Mouse (Mus musculus): ENCODE data around the gene Fcnb. TPM values are rescaled to one million over a fixed set of nuclear protein-coding genes. Genes with fewer than 3 reads are reported as not detected.

Fcnb gene
- polyA plus RNA-seq, 1 experiment from 2014 or later = 0.52 TPM

DNA sequence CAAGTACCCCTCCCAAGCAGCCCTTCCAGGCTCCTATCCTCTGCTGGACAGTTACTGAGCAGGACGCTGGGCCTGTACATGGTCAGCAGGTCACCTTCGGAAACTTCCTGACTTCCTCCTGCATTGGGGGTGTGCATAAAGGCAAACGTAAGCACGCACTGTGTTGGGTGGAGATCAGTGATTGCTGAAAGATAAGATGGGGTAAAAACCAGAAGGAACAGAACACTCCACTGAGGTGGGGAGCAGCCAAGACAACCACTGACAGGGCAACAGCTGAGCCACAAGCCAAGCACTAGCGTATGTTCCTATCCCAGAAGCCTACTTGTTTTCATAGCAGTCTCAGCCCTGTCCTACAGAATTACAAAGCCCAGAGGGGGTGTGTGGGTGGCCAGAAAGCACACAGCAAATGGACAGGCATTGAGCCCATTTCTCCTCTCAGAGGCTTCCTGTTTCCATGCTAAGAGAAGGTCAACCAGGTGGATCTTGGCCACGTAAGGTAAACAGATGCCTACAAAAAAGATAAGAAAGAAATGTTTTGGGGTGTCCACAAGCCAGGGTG lies 12.1 kb upstream of the Fcnb start:
- no peak for DNase-seq (ENCODE audit: low spot score)
- no peak overlapping the region for H3K4me3 ChIP-seq (ENCODE audit: low read depth, low read length)
- no peaks in the 10 kb centered on the region for H3K27me3 ChIP-seq (ENCODE audit: control insufficient read depth, insufficient read depth, low read length)
- ATAC-seq (replicated peaks; ENCODE audit: insufficient number of reproducible peaks, low FRiP score, low TSS enrichment, low read depth) = no peak
- H3K9ac ChIP-seq (replicated peaks; ENCODE audit: low read length) = no peak overlapping the region
- 84% methylated on average over 6 of the region's 6 CpGs for WGBS
- no peaks in the 10 kb centered on the region for H3K4me1 ChIP-seq (ENCODE audit: control insufficient read depth, insufficient read depth, low read length)
- no peaks in the 10 kb centered on the region for H3K36me3 ChIP-seq (replicated peaks; ENCODE audit: control insufficient read depth, insufficient read depth, low read depth, low read length)
- H3K9me3 ChIP-seq (replicated peaks; ENCODE audit: control insufficient read depth, low read length) = no peaks in the 10 kb centered on the region
- no peak overlapping the region for H3K27ac ChIP-seq (replicated peaks; ENCODE audit: low read depth, low read length)
- H3K4me2 ChIP-seq (ENCODE audit: low read depth, low read length) = no peak overlapping the region

DNA sequence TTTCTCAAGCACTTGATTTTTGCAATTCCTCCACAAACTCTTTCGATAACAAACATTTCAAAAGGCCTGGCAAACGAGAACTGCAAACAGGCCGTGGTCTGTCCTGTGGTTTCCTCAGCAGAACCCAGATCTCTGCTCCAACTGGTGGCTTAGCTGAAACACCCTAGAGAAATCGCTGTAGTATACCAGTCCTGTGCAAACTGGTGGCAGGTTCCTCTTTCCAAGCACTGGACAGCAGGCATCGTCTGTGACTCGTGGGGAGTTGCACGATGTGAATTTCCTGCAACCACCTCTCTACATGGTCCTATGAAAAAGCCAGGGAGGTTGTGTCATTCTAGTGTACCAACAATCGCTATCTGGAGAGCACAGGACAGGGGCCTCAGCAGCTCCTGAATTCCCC lies 7.4 kb upstream of the Fcnb start:
- 91% methylated on average over 8 of the region's 8 CpGs for WGBS

DNA sequence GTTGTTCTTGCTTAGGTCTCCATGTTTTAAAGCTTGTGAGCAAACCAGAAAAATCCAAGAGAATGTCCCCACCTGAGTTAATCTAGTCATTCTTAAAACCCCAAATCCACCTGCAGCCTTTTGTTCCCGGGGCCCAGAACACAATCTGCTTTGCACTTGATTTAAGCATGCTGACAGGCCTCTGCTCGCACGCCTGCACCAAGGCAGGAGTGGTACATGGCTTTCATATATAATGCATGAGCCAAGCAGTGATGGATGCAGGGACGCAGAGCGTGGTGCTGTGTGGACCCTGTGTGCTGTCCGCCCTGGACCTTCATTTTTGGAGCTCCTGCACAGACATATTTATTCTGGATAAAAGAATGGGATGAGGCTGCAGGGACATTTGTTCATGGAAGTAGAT lies 6.4 kb upstream of the Fcnb start:
- Histone ChIP-seq H3K4me3 (ENCODE audit: low read depth, low read length) (no peak overlapping the region), H3K9me3 (replicated peaks; ENCODE audit: control insufficient read depth, low read length) (no peaks in the 10 kb centered on the region), H3K4me1 (ENCODE audit: control insufficient read depth, insufficient read depth, low read length) (no peaks in the 10 kb centered on the region), H3K4me2 (ENCODE audit: low read depth, low read length) (no peak overlapping the region), H3K36me3 (replicated peaks; ENCODE audit: control insufficient read depth, insufficient read depth, low read depth, low read length) (no peaks in the 10 kb centered on the region), H3K9ac (replicated peaks; ENCODE audit: low read length) (no peak overlapping the region), H3K27me3 (ENCODE audit: control insufficient read depth, insufficient read depth, low read length) (no peaks in the 10 kb centered on the region), H3K27ac (replicated peaks; ENCODE audit: low read depth, low read length) (0 out of 2 replicates have a peak overlapping the region, but pooled peaks have one; percentile 16)
- ATAC-seq (replicated peaks; ENCODE audit: insufficient number of reproducible peaks, low FRiP score, low TSS enrichment, low read depth) = no peak
- 87% methylated on average over 6 of the region's 6 CpGs for WGBS
- no peak for DNase-seq (ENCODE audit: low spot score)

More for the DNA sequence above, 7.4 kb upstream of the Fcnb start:
- H3K4me3 ChIP-seq (ENCODE audit: low read depth, low read length) = no peak overlapping the region
- no peak for ATAC-seq (replicated peaks; ENCODE audit: insufficient number of reproducible peaks, low FRiP score, low TSS enrichment, low read depth)
- DNase-seq (ENCODE audit: low spot score) = no peak
- no peak overlapping the region for H3K27ac ChIP-seq (replicated peaks; ENCODE audit: low read depth, low read length)
- H3K9me3 ChIP-seq (replicated peaks; ENCODE audit: control insufficient read depth, low read length) = no peaks in the 10 kb centered on the region
- no peak overlapping the region for H3K9ac ChIP-seq (replicated peaks; ENCODE audit: low read length)
- no peak overlapping the region for H3K4me2 ChIP-seq (ENCODE audit: low read depth, low read length)
- no peaks in the 10 kb centered on the region for H3K36me3 ChIP-seq (replicated peaks; ENCODE audit: control insufficient read depth, insufficient read depth, low read depth, low read length)
- H3K27me3 ChIP-seq (ENCODE audit: control insufficient read depth, insufficient read depth, low read length) = no peaks in the 10 kb centered on the region
- H3K4me1 ChIP-seq (ENCODE audit: control insufficient read depth, insufficient read depth, low read length) = no peaks in the 10 kb centered on the region

DNA sequence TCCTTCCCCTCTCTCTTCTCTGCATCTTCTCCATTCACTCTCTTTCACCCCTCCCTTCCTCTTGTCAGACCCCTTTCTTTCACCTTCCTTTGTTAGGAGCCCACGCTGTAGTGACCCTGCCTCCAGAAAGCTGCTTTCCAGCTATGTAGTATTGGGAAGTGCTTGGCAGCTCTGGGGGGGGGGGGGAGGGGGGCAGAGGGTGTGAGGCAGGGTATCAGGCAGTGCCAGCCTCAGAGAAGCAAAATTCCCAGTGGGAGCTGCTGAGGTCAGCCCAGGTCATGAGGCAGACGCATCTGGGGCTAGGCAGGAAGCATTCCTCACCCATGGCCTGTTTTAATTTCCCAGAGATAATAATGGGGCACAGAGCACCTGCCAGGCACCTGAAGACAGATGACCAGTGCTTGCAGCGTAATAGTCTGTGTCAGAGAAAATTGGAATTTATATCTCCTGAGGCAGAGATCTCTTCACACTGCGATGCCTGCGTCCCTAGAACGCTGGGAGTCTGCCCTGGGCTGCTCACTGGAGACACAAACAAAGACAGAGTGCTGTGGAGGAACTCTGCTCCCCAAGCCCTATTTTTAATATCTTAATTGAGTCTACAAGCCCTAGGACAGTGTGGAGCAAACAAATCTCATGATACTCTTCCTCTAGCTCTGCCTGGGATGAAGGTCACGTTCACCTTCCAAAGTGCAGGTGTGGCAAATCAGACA lies 5.8 kb upstream of the Fcnb start:
- Histone ChIP-seq H3K27ac (replicated peaks; ENCODE audit: low read depth, low read length) (no peak overlapping the region), H3K9me3 (replicated peaks; ENCODE audit: control insufficient read depth, low read length) (no peaks in the 10 kb centered on the region), H3K4me3 (ENCODE audit: low read depth, low read length) (no peak overlapping the region), H3K9ac (replicated peaks; ENCODE audit: low read length) (no peak overlapping the region), H3K27me3 (ENCODE audit: control insufficient read depth, insufficient read depth, low read length) (no peaks in the 10 kb centered on the region), H3K36me3 (replicated peaks; ENCODE audit: control insufficient read depth, insufficient read depth, low read depth, low read length) (no peaks in the 10 kb centered on the region), H3K4me2 (ENCODE audit: low read depth, low read length) (no peak overlapping the region), H3K4me1 (ENCODE audit: control insufficient read depth, insufficient read depth, low read length) (no peaks in the 10 kb centered on the region)
- ATAC-seq (replicated peaks; ENCODE audit: insufficient number of reproducible peaks, low FRiP score, low TSS enrichment, low read depth) (no peak), DNase-seq (ENCODE audit: low spot score) (no peak)
- WGBS = 56% methylated on average over 7 of the region's 7 CpGs

DNA sequence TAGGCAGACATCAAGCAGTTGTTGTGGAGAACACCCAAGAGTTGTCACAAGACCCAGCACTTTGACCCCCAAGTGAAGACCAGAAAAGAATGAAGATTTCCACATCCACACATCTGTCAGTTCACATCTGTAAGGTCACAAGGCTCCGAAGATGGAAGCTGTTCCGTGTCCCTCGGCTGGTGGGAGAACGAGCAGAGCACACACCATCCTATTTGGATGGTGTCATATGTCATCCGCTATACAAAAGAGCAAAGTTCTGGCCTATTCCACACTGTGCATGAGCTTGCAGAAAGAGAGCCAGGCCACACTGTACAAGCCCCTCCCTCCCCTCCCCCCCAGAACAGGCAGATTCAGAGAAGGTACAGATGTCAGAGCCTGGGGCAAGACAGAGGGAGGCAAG lies 4.4 kb upstream of the Fcnb start:
- no peaks in the 10 kb centered on the region for H3K4me1 ChIP-seq (ENCODE audit: control insufficient read depth, insufficient read depth, low read length)
- no peak overlapping the region for H3K4me2 ChIP-seq (ENCODE audit: low read depth, low read length)
- peak; percentile 82 for ATAC-seq (replicated peaks; ENCODE audit: insufficient number of reproducible peaks, low FRiP score, low TSS enrichment, low read depth)
- no peaks in the 10 kb centered on the region for H3K9me3 ChIP-seq (replicated peaks; ENCODE audit: control insufficient read depth, low read length)
- no peaks in the 10 kb centered on the region for H3K27me3 ChIP-seq (ENCODE audit: control insufficient read depth, insufficient read depth, low read length)
- peak; percentile 43 for DNase-seq (ENCODE audit: low spot score)
- no peak overlapping the region for H3K27ac ChIP-seq (replicated peaks; ENCODE audit: low read depth, low read length)
- H3K9ac ChIP-seq (replicated peaks; ENCODE audit: low read length) = no peak overlapping the region
- 34% methylated on average over 5 of the region's 5 CpGs for WGBS
- H3K36me3 ChIP-seq (replicated peaks; ENCODE audit: control insufficient read depth, insufficient read depth, low read depth, low read length) = no peaks in the 10 kb centered on the region
- no peak overlapping the region for H3K4me3 ChIP-seq (ENCODE audit: low read depth, low read length)

DNA sequence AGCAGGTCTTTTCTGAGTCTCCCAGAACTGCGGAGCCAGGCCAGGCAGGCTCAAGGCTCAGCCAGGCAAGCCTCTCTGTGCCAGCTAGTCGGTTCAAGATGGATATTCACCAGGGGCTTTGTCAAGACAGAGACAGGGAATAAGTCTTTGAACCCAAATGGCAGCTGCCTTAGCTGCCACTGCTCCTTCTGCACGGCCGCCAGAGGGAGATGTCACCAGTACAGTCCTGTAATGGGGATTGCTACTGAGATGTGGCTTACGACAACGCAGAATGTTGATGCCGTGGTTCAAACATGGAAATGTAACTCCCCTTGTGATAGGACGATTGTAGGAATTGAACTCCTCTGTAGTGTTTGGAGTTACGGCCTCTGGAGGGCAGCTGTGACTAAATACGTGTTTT lies 1.4 kb upstream of the Fcnb start:
- Histone ChIP-seq H3K4me3 (ENCODE audit: low read depth, low read length) (no peak overlapping the region), H3K4me1 (ENCODE audit: control insufficient read depth, insufficient read depth, low read length) (no peaks in the 10 kb centered on the region), H3K27me3 (ENCODE audit: control insufficient read depth, insufficient read depth, low read length) (no peaks in the 10 kb centered on the region), H3K9ac (replicated peaks; ENCODE audit: low read length) (no peak overlapping the region), H3K36me3 (replicated peaks; ENCODE audit: control insufficient read depth, insufficient read depth, low read depth, low read length) (no peaks in the 10 kb centered on the region), H3K4me2 (ENCODE audit: low read depth, low read length) (no peak overlapping the region), H3K9me3 (replicated peaks; ENCODE audit: control insufficient read depth, low read length) (no peaks in the 10 kb centered on the region), H3K27ac (replicated peaks; ENCODE audit: low read depth, low read length) (no peak overlapping the region)
- no peak for ATAC-seq (replicated peaks; ENCODE audit: insufficient number of reproducible peaks, low FRiP score, low TSS enrichment, low read depth)
- WGBS = 79% methylated on average over 10 of the region's 10 CpGs
- no peak for DNase-seq (ENCODE audit: low spot score)

DNA sequence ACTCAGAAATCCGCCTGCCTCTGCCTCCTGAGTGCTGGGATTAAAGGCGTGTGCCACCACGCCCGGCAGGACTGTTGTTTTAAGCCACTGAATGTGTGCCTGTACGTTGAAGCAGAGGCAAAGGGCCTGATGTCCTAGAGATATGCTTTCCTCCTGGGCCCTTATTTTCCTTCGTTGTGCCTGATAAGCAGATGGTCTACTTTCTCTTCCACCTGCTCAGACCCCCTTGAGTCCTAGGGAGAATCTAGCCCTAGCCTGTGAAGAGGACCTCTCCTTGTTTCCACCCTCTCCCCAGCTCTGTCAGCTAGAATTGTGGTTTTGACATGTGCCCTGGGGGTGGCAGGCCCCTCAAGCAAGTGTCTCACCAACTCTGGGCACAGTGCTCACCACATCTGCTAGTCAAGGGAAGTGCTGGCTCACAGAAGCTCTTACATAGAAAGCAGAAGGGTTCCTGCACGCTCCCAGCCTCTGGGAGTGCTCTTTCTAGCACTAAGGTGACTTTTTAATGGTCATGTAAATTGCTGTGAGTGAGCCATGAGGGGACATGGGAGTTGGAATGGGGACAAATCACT lies 9.0 kb downstream of the Fcnb start:
- no peak for DNase-seq (ENCODE audit: low spot score)
- no peaks in the 10 kb centered on the region for H3K9me3 ChIP-seq (replicated peaks; ENCODE audit: control insufficient read depth, low read length)
- ATAC-seq (replicated peaks; ENCODE audit: insufficient number of reproducible peaks, low FRiP score, low TSS enrichment, low read depth) = no peak
- no peak overlapping the region for H3K27ac ChIP-seq (replicated peaks; ENCODE audit: low read depth, low read length)
- H3K4me3 ChIP-seq (ENCODE audit: low read depth, low read length) = no peak overlapping the region
- H3K4me2 ChIP-seq (ENCODE audit: low read depth, low read length) = no peak overlapping the region
- H3K36me3 ChIP-seq (replicated peaks; ENCODE audit: control insufficient read depth, insufficient read depth, low read depth, low read length) = no peaks in the 10 kb centered on the region
- H3K4me1 ChIP-seq (ENCODE audit: control insufficient read depth, insufficient read depth, low read length) = no peaks in the 10 kb centered on the region
- 80% methylated on average over 7 of the region's 7 CpGs for WGBS
- no peak overlapping the region for H3K9ac ChIP-seq (replicated peaks; ENCODE audit: low read length)
- H3K27me3 ChIP-seq (ENCODE audit: control insufficient read depth, insufficient read depth, low read length) = no peaks in the 10 kb centered on the region

DNA sequence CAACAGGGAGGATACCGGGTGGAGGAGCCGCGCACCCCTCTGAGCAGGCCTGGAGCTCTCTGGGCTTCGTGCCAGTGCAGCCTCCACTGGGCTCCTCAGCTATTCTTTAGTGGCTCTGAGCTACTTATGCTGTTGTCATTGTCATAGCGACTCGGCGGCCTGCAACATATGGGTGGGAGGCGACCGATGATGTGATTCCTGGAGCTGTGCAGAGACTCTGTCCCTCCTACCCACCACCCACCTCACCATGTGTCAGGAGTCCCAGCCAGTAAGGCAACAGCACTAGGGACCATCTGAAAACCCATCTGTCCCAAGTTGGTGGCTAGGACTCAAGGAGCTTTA lies 16.2 kb downstream of the Fcnb start:
- DNase-seq (ENCODE audit: low spot score) (no peak), ATAC-seq (replicated peaks; ENCODE audit: insufficient number of reproducible peaks, low FRiP score, low TSS enrichment, low read depth) (no peak)
- no peaks in the 10 kb centered on the region for H3K36me3 ChIP-seq (replicated peaks; ENCODE audit: control insufficient read depth, insufficient read depth, low read depth, low read length)
- WGBS = 88% methylated on average over 9 of the region's 9 CpGs
- H3K9ac ChIP-seq (replicated peaks; ENCODE audit: low read length) = no peak overlapping the region
- H3K4me2 ChIP-seq (ENCODE audit: low read depth, low read length) = no peak overlapping the region
- no peaks in the 10 kb centered on the region for H3K9me3 ChIP-seq (replicated peaks; ENCODE audit: control insufficient read depth, low read length)
- H3K4me1 ChIP-seq (ENCODE audit: control insufficient read depth, insufficient read depth, low read length) = no peaks in the 10 kb centered on the region
- H3K27ac ChIP-seq (replicated peaks; ENCODE audit: low read depth, low read length) = no peak overlapping the region
- H3K27me3 ChIP-seq (ENCODE audit: control insufficient read depth, insufficient read depth, low read length) = no peaks in the 10 kb centered on the region
- no peak overlapping the region for H3K4me3 ChIP-seq (ENCODE audit: low read depth, low read length)
